Mouse (Mus musculus) frontal cortex, postnatal 10 days (tissue): ENCODE results near the gene Vps18.
A peak's percentile ranks its signal among the peaks of the same experiment; 100 is the strongest.

ENCODE experiments used
- DNase-seq, 2 experiments: peaks; one replicate each; pipeline ENCODE4 v3.0.0; 2022; ENCODE audit warnings: low spot score in 2 of 2, mixed read lengths in 1 of 2

Gene Vps18

DNA sequence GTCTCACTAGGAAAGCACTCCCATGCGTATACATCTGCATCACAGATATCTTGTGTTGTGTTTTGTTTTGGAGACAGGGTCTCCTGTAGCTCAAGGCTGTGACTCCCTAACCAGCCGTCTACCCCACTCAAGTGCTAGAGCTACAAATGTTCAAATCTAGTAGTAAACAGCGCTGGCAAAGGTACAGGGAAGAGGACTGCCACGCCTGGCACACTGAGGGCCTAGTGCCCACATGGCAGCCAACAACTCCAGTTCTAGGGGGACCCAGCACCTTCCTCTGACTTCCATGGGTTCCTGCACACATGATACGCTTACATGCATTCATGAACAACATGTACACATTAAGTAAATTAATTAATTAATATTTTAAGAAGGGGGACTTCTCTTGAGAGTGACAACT is 3.7 kb downstream of the Vps18 start:
- no peak for DNase-seq

GRCm38 (mm10) chr2:119292852-119293251 is 4.3 kb downstream of the Vps18 start:
- DNase-seq = no peak

- DNase-seq = no peak
Measured at GRCm38 (mm10) chr2:119293311-119293710, 4.8 kb downstream of the Vps18 start.

DNA sequence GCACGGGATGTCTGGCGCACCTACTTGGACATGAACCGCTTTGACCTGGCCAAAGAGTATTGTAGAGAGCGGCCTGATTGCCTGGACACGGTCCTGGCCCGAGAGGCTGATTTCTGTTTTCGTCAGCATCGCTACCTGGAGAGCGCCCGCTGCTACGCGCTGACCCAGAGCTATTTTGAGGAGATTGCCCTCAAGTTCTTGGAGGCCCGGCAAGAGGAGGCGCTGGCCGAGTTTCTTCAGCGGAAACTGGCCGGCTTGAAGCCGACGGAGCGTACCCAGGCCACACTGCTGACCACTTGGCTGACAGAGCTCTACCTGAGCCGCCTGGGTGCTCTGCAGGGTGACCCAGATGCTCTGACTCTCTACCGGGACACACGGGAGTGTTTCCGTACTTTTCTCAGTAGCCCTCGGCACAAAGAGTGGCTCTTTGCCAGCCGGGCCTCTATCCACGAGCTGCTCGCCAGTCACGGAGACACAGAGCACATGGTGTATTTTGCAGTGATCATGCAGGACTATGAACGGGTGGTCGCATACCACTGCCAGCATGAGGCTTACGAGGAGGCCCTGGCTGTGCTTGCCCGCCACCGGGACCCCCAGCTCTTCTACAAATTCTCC is 5.3 kb downstream of the Vps18 start:
- DNase-seq = no peak

DNA sequence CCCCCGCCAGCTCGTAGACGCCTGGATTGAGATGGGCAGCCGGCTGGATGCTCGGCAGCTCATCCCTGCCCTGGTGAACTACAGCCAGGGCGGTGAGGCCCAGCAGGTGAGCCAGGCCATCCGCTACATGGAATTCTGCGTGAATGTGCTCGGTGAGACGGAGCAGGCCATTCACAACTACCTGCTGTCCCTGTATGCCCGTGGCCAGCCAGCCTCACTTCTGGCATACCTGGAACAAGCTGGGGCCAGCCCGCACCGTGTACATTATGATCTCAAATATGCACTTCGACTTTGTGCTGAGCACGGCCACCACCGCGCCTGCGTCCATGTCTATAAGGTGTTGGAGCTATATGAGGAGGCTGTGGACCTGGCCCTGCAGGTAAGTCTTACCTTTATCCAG is 5.9 kb downstream of the Vps18 start:
- no peak for DNase-seq

DNA sequence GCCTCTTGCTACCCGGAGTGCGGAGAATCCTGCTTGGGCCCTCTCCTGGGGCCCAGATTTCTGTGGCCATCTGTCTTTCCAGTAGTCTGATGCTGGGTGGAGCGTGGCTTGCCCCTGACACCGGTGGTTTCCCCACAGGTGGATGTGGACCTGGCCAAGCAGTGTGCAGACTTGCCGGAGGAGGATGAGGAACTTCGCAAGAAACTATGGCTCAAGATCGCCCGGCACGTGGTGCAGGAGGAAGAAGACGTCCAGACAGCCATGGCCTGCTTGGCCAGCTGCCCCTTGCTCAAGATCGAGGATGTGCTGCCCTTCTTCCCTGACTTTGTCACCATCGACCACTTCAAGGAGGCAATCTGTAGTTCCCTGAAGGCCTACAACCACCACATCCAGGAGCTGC is 8.2 kb downstream of the Vps18 start:
- no peak for DNase-seq

DNA sequence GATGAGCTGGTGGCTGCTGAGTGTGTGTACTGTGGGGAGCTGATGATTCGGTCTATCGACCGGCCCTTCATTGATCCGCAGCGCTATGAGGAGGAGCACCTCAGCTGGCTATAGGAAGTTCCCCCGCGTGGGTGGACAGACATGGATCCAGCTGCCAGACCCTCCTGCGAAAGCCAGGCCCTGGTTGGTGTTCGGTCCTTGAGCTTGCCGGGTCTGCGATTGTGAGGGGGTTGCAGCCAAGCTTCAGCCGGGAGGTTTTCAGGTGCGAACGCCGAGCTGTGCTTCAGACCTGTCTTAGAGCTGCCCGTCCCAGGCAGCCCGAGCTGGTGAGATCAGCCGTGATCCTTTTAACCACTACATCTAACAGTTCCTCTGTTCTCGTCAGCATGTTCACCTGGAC is 9.0 kb downstream of the Vps18 start:
- no peak for DNase-seq

DNA sequence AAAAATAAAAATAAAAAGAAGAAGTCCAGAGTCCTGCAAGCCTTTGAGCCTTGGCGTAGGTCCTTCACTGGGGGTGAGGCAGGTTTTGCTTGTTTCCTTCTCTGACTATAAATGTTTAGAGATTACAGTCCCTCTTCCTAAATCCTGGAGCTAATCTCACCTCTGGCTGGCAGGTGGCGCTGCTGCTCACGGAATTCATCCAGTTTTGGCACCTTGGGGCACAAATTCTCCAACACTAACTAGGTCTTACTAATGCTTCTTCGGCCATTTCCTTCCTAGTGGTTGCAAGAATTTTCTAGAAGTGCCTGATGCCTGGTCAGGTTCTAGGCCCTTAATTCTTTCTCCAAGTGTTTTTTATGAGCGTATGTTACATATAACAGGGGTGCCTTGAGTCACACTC is 9.8 kb downstream of the Vps18 start:
- DNase-seq = peak in 1 of 2 experiments; percentile 52

DNA sequence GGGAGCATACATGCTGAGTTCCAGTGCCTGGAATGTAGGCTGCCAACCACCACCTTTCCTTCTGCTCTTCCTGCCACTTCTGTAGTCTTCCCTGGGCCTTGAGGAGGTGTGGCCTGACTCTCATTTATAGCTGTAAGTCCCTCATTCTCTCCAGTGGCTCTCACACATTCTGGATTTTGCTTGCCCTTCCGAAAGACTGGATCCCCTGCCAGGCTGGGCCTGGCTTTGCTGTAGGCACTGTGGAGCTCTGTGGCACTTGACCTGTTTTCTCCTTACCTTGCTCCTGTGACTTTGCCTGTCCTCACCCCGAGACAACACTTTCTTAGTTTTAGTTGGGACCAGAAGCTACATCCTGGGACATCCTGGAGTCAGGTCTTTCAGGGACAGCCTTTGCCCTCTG is 10.3 kb downstream of the Vps18 start:
- DNase-seq = no peak

DNA sequence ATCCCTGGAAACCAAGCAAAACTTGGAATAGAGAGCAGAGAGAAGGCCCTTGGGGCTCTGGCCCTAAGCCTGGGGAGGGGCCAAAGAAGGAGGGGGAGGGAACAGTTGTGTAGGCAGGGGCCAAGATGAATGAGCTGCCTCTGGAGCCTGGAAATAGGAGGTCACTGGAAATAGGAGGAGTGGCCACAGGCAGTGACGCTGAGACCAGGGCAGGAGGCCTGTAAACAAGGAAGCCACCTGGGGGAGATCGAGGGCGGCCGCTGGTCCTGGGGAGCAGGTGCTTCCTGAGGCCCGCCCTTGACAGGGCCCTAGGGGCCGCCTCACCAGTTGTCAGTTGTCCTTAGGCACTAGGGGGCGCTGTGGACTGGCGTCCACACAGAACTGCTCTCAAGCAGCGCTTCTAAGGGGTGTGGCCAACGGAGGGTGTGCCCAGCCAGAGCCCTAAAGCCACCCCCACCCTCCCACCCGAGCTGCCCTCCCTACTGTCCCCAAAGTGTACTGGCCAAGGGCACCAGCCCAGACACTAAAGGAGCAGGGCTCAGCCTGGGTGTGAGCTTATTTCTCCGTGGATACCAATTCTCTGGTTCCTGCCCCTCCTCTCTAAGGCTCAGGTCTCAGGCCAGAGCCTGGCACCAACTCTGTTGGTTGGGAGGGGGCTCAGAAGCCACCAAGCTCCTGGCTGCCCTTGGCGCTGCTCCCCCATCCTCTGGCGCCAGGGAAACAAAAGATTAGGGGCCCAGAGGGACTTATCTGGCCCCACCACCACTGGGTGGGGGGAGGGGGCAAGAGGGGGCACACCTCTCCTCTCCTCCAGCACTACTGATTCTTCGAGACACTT is 11.7 kb downstream of the Vps18 start:
- DNase-seq = peak in 1 of 2 experiments; percentile 55

DNA sequence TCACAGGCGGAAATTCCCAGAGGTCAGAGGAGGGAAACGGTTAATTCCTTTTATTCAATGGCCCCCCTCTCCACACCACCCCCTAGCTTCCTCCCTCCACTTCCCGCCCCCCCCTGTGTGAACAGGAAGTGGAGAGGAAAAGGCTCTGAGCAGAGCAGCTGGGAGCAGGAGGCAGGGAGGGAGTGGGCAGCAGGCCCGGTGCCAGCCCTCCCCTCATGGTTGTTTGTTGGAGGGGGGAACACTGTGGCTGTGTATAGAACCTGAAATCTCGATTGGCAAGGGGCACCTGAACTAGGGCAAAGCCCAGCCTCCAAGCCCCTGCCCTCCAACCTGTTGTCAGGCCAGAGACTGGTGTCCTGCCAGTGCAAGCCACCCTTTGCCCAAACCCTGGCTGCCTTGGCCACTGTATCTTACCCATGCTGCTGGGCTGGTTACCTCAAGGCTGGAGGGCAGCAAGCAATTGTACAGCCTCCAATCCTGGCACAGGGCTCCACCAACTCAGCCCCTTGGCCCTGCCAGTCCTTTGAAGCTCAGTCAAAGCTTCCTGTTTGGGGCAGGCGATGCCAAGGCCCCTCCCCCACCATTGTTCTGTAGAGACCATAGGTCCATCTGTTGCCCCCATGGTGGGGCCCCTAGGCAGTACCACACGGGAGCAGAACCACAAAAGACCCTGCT is 12.4 kb downstream of the Vps18 start:
- peak in 1 of 2 experiments; percentile 33 for DNase-seq

DNA sequence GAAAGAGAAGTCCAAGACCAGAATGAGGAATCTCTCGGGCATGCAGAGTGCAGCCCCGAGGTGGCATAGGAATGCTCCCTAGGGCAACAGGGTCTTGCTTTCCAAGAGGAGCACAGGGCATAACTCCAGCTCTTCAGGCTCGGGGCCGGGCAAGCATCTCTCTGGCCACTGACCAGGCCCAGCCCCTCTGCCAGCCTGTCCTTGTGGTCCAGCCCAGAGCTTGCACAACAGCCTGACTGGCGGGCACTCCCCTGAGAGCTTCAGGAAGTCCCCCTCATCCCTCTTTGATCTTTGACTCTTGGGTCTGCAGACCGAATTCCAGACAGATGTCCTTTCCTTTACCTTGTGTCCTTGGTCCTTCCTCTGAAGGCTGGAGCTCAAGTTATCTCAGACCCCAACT is 14.3 kb downstream of the Vps18 start:
- DNase-seq = no peak

GRCm38 (mm10) chr2:119304391-119304790 is 15.9 kb downstream of the Vps18 start:
- no peak for DNase-seq

- no peak for DNase-seq
Measured at GRCm38 (mm10) chr2:119304798-119305208, 16.3 kb downstream of the Vps18 start.

DNA sequence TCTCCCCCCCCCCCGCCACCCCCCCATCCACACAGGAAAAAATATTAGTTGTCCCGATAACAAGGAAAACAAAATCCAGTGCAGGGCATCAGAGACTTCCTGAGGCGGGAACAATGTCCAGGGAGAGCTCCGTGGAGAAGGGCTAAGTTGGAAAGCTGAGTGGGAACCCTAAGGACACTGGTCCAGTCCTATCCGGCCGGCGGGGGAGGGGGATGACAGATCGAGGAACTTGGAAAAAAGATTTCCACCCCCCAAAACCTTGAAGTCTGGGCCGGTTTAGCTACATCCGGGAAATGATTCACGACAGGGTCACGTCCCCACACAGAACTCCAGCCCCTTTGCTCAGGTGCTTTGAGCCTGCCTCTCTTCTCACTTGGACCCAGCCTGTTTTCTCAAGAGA is 23.0 kb downstream of the Vps18 start:
- no peak for DNase-seq

DNA sequence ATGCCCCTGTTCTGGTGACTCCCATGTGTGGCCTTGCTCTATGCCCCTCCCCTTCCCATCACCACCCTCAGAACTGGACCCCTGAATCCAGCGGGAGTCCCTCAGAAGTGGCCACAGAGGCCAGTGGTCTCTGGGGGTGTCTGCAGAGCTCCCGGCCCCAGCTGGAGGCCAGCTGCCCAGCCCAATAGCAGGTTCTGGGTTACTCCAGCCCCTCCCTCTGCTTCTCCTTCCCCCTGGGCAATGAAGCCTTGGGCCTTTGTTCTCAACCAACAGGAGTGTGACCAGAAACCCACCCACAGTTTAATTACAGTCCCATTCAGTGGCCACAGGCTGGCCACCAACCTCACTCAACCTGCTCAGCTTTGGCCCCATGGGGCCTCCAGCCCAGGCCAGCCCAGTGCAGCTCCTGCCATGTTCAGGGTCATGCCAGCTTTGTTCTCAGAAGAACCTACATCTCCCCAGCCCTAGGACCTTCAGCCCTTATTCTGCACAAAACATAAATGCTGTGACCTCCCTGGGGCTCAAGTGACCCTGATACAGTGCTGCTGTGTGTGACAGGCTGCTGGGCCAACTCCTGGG is 23.9 kb downstream of the Vps18 start:
- DNase-seq = no peak

DNA sequence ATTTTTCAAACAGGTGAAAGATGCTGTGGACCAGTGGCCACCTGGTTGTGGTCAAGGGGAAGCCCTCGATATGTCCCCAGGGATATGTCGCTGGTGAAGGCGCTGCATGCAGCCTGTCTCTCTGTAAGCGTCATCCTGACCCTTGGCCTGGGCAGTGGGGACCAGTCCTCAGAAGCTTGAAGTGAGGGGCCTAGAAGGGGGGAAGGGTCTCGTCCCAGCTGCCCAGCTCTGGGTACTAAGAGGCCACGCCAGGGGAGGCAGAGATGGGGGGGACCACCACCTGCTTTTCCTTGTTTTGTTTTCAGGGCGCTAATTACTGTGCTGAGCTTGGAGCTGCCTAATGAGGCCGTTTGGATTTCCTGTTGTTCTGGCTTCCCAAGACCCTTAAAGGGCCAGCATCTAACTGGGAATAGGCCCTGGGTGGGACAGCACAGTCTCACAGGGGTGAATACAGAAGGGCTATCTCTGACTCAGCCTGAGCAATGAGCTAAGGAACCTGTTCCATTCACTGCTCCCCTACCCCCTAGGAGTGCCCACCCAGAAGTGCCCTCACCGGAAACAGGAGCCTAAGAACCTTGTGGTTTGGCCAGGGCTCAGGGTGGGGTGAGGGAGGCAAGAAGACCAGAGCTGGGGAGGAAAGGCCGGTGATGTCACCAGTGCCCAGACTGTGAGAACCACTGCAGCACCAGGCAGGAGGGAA is 25.4 kb downstream of the Vps18 start:
- no peak for DNase-seq

DNA sequence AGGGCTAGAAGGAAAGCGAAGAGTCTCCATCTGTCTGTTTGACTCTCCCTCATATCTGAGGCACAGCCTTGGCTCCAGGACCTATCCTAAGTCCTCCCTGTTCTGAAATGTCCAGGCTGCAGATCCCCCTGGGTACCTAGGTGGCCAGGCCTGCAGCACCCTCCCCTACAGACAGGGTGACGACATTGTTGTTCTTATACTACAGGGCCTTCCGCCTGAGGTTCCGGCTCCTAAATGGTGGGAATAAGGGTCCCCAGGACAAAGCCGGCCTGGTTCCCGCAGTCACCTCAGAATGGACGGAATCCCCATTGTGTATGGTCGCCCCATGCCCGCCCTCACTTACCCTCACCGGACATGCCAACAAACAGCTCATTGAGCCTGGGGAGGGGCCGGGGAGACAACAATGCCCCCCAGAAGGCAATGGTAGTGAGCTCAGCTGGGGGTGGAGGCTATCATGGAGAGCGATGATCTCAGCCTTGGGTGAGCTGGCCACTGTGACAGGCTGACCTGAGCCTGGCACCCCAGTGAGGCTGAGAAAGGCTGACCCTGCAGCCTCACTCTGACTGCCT is 26.3 kb downstream of the Vps18 start:
- no peak for DNase-seq

GRCm38 (mm10) chr2:119318043-119318710 is 29.6 kb downstream of the Vps18 start:
- no peak for DNase-seq

- no peak for DNase-seq
Measured at GRCm38 (mm10) chr2:119320571-119320970, 32.0 kb downstream of the Vps18 start.
